In the genomic region with DNA sequence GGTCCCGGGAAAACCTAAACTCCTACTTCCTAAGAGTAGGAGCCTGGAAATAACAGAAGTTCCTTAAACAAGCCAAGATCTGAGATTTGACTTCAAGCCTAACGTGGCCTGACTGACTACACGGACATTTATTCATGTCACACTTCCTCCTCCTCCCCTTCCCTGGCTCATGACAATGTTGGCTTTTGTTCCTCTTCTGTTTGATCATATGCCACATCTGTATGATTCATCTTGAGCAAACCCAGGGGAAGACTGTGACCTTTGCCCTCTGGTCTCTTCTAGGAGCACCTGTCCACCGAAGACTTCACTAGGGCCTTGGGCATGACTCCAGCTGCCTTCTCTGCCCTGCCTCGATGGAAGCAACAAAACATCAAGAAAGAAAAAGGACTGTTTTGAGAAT, we compare ENCODE assay signal across 14 mouse cellular contexts. TPM values are rescaled to one million over a fixed set of nuclear protein-coding genes. Genes with fewer than 3 reads are reported as not detected.
DNase-seq lines count a peak whose midpoint lies in the region; ATAC-seq and TF ChIP-seq lines count a peak whose summit lies in the region.
"Had no signal": no experiment of that assay in that cellular context is flagged by ENCODE, and none has a peak within 500 bp of the region (broad histone marks: within the 10 kb centered on the region; RNA-seq: fewer than 3 reads in every experiment).

No protein-coding gene starts in this region.

- TF ChIP-seq CTCF in gastrocnemius, adult 2 months (IDR thresholded peaks at IDR 0.05), result no peak

- no peak overlapping the region for H3K4me3 ChIP-seq in gastrocnemius, adult 2 months
- H3K4me3 ChIP-seq: embryonic facial prominence, embryonic 15.5 days; heart, embryonic 13.5 days; hindbrain, embryonic 15.5 days; midbrain, embryonic 15.5 days had no signal

- intact Hi-C loops in gastrocnemius, adult 2 months (cut with DNase I), result no loop called here

- H3K27ac ChIP-seq in gastrocnemius, adult 2 months, result peak overlapping the region; percentile 29; the same call in 1 of the 2 replicates
- H3K27ac ChIP-seq: embryonic facial prominence, embryonic 15.5 days; heart, embryonic 13.5 days; hindbrain, embryonic 15.5 days; midbrain, embryonic 15.5 days had no signal

- ATAC-seq in megakaryocyte, adult 5-6 weeks (ENCODE audit: poor library complexity, severe bottlenecking), result peak; percentile 69
- ATAC-seq: midbrain, embryonic 15.5 days had no signal

- DNase-seq in gastrocnemius, adult 2 months, result no peak
- no peak for DNase-seq in gastrocnemius, adult 8-10 months (ENCODE audit: low spot score in 2 of 2)
- DNase-seq in lung, postnatal 10 days, result peak; percentile 17
- no peak for DNase-seq in lung, postnatal 4 days
- DNase-seq in MN1 (ENCODE audit: low spot score), result no peak
- no peak for DNase-seq in cerebellum, adult 8-10 months
- no peak for DNase-seq in spleen, adult 12 weeks (ENCODE audit: low spot score)
- DNase-seq: B cell, adult 2 months; right cerebral cortex, postnatal 14 days had no signal

RNA-seq across cellular contexts. Expression of gene Vil1, which starts 25.4 kb away (rescaled TPM):
- not detected for total RNA-seq in gastrocnemius, adult 2 months (2021)
- total RNA-seq in gastrocnemius, adult 8-10 months (2022), result not detected
- not detected in 2 replicates for total RNA-seq in megakaryocyte, adult 5-6 weeks (2015)
- total RNA-seq in megakaryocyte, adult 5-6 weeks (2017), result not detected in 2 replicates

RNA-seq across cellular contexts. Expression of gene Ctdsp1, which starts 43.3 kb away (rescaled TPM):
- 100 to 1,000 TPM in 1 of 2 experiments, 10 to 100 TPM in 1; 92.2 to 111 TPM for total RNA-seq in gastrocnemius, adult 2 months (2021)
- total RNA-seq in gastrocnemius, adult 8-10 months (2022), result 100 to 1,000 TPM; 105 to 110 (median 107) TPM
- 130 and 145 TPM in 2 replicates for total RNA-seq in megakaryocyte, adult 5-6 weeks (2015)
- total RNA-seq in megakaryocyte, adult 5-6 weeks (2017), result 53.2 and 61.1 TPM in 2 replicates

RNA-seq across cellular contexts. Expression of gene Slc11a1, which starts 59.6 kb away (rescaled TPM):
- total RNA-seq in gastrocnemius, adult 2 months (2021), result 1 to 10 TPM; 3.8 to 5.6 TPM
- 1 to 10 TPM; 2.1 to 6.5 (median 5.1) TPM for total RNA-seq in gastrocnemius, adult 8-10 months (2022)
- 54.7 and 60.8 TPM in 2 replicates for total RNA-seq in megakaryocyte, adult 5-6 weeks (2015)
- 46.2 and 48.1 TPM in 2 replicates for total RNA-seq in megakaryocyte, adult 5-6 weeks (2017)

Comparison
In these comparisons a context has a peak if more than half of its experiments do, and no peak if none do; other contexts are left out.
1. RNA of gene Slc11a1, which starts 59.6 kb away (total RNA-seq): 46.2 to 60.8 TPM in megakaryocyte, adult 5-6 weeks; 2.1 to 6.5 TPM in gastrocnemius, adult 8-10 months and 3.8 to 5.6 TPM in gastrocnemius, adult 2 months; every median in the first group is over 4 times any median in the second.